Mouse (Mus musculus): ENCODE results near the gene Adam22.
"Not testable (repeated sequence)": the region's sequence is repeated elsewhere in the genome, so short reads cannot be mapped to it uniquely, and the experiment has no call there.

Adam22 gene

GRCm38 (mm10) chr5:8326671-8327070, 41.3 kb downstream of the Adam22 start:
- in situ Hi-C loops (cut with MboI) = no loop called here

- in situ Hi-C loops (cut with MboI) = no loop called here
Observed at GRCm38 (mm10) chr5:8312324-8312723, 55.6 kb downstream of the Adam22 start.

- in situ Hi-C loops (cut with MboI) = no loop called here
Observed at GRCm38 (mm10) chr5:8310907-8311306, 57.1 kb downstream of the Adam22 start.

GRCm38 (mm10) chr5:8297719-8298419, 70.1 kb downstream of the Adam22 start:
- in situ Hi-C loops (cut with MboI) = no loop called here

GRCm38 (mm10) chr5:8293287-8293686, 74.7 kb downstream of the Adam22 start:
- in situ Hi-C loops (cut with MboI) = no loop called here

- in situ Hi-C loops (cut with MboI) = no loop called here
Observed at GRCm38 (mm10) chr5:8291496-8291895, 76.5 kb downstream of the Adam22 start.

- in situ Hi-C loops (cut with MboI) = no loop called here
Observed at GRCm38 (mm10) chr5:8289678-8290614, 78.0 kb downstream of the Adam22 start.

GRCm38 (mm10) chr5:8284123-8284522, 83.8 kb downstream of the Adam22 start:
- in situ Hi-C loops (cut with MboI) = no loop called here

- in situ Hi-C loops (cut with MboI) = no loop called here
Observed at GRCm38 (mm10) chr5:8276141-8276540, 91.8 kb downstream of the Adam22 start.

- in situ Hi-C loops (cut with MboI) = no loop called here
Observed at GRCm38 (mm10) chr5:8257366-8257765, 110.6 kb downstream of the Adam22 start.

- in situ Hi-C loops (cut with MboI) = no loop called here
Observed at GRCm38 (mm10) chr5:8256487-8256886, 111.5 kb downstream of the Adam22 start.

GRCm38 (mm10) chr5:8244696-8245095, 123.3 kb downstream of the Adam22 start:
- in situ Hi-C loops (cut with MboI) = no loop called here

GRCm38 (mm10) chr5:8243064-8243615, 124.8 kb downstream of the Adam22 start:
- in situ Hi-C loops (cut with MboI) = no loop called here

- in situ Hi-C loops (cut with MboI) = no loop called here
Observed at GRCm38 (mm10) chr5:8242660-8243059, 125.3 kb downstream of the Adam22 start.

- in situ Hi-C loops (cut with MboI) = no loop called here
Observed at GRCm38 (mm10) chr5:8227073-8227472, 140.9 kb downstream of the Adam22 start.

GRCm38 (mm10) chr5:8224321-8224705, 143.6 kb downstream of the Adam22 start:
- in situ Hi-C loops (cut with MboI) = no loop called here

- in situ Hi-C loops (cut with MboI) = no loop called here
Observed at GRCm38 (mm10) chr5:8223597-8224320, 144.2 kb downstream of the Adam22 start.

GRCm38 (mm10) chr5:8221630-8222029, 146.3 kb downstream of the Adam22 start:
- in situ Hi-C loops (cut with MboI) = no loop called here

GRCm38 (mm10) chr5:8215841-8216240, 152.1 kb downstream of the Adam22 start:
- in situ Hi-C loops (cut with MboI) = no loop called here

- in situ Hi-C loops (cut with MboI) = not testable (repeated sequence)
Observed at GRCm38 (mm10) chr5:8184992-8185391, 183.0 kb downstream of the Adam22 start.

- in situ Hi-C loops (cut with MboI) = no loop called here
Observed at GRCm38 (mm10) chr5:8180646-8181045, 187.3 kb downstream of the Adam22 start.

- in situ Hi-C loops (cut with MboI) = no loop called here
Observed at GRCm38 (mm10) chr5:8178111-8178510, 189.8 kb downstream of the Adam22 start.
